Mouse (Mus musculus): ENCODE measurements at regions not wholly inside any gene's neighbourhood (a gene's known extent, or its start where the extent isn't known, plus 50 kb on each side); places are given as distances from the start of the nearest gene placed in this dataset.
"Not testable (repeated sequence)": the region's sequence is repeated elsewhere in the genome, so short reads cannot be mapped to it uniquely, and the experiment has no call there.

DNA sequence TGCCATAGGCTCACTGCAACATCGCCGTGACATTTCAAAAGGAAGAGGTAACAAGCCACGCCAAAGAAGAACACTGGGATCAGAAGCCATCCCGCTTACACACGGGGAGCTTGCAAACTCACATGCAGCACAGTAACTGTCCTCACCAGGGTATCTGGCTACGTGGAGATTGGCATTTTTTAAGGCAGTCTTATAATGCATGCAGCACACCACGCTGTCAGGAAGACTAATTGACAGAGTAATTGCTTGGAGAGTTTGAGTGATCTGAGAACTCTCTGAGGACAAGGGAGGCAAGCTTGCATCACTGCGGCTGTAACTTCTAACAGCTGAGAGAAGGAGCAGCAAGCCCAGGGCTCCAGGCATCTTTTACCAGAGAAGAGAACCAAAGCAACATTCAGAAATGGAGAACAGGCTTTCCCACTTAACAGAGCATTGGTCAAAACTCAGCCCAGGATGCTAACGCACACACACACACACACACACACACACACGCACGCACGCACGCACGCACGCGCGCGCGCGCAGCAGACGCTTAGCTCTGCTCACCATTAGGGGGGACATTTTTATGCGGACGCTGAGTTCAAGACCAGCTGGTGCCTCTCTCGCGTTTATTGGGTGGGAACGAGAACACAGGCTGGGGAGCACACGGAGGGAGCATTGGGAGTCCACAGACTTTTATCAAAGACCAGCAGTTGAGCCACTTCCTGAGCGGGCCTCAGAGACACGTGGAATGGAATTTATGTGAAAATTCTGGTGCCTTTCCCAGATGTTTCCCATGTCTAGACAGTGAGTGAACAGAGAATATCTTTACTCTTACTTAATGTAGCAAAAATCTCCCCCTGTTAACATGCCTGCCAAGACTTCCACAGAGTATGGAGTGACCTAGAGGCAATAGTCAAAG lies 66.6 kb downstream of the 1700129C05Rik start:
- ATAC-seq: no peak

- no peak for ATAC-seq
Observed at GRCm38 (mm10) chr14:59072323-59073039, 70.2 kb downstream of the 1700129C05Rik start.

DNA sequence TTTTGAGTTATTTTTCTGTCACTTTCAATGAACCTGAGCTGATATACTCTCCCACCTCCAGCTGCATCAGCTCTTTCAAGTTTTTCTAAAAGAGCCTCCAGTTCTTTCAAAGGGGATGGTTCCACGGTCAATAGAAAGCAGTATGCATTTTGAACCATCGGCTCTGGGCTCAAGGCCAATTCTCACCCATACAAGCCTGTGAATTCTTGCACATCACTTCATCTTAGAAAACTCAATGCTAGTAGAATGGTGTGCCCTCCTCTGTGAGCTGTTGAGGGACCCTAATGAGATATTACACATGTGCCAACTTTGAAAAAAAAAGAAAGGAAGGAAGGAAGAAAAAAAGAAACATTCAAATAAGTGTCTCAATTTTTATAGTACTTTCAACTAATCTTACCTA lies 72.6 kb downstream of the 1700129C05Rik start:
- ATAC-seq: no peak

DNA sequence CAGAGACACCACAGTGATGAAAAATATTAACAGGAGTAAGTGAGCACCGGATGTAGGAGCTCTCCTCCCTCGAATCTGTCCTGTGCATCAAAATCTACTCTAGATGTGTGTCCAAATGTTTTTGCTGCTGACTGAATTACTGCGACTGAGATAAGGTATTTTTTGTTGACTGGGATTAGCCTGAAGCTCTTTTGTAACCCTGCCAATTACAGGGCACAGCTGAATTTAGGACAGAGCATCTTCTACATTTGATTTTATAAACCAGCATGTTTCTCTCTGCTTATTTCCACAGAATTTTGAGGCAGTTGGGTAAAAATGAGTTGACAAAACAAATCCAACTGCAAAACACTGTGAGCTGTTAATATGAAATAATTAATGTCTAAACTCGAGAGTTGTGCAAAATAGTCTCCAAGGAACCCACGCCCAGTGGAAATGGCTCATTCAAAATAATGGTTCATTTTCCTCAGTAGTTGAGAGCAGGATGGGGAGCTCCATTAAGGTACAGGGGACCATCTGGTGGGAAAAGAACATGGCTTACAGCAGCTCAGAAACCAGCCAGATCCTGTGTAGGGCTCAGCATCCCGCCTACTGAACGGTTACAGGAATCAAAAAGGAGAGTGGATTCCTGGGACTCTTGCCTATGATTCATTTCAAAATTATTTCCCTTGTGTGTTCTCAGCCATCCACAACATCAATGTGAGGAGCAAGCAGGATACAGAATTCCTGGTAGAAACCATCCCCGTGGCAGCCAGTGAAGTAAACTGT lies 76.1 kb downstream of the 1700129C05Rik start:
- ATAC-seq: no peak

GRCm38 (mm10) chr14:59063221-59063620 lies 79.5 kb downstream of the 1700129C05Rik start:
- no peak for ATAC-seq

- no peak for ATAC-seq
Observed at GRCm38 (mm10) chr14:59056832-59057231, 85.9 kb downstream of the 1700129C05Rik start.

GRCm38 (mm10) chr14:59055283-59055682 lies 87.4 kb downstream of the 1700129C05Rik start:
- ATAC-seq: no peak

GRCm38 (mm10) chr14:59052421-59052820 lies 90.3 kb downstream of the 1700129C05Rik start:
- ATAC-seq: no peak

- peak; percentile 80 for ATAC-seq
Observed at GRCm38 (mm10) chr14:59051478-59051879, 91.2 kb downstream of the 1700129C05Rik start.

DNA sequence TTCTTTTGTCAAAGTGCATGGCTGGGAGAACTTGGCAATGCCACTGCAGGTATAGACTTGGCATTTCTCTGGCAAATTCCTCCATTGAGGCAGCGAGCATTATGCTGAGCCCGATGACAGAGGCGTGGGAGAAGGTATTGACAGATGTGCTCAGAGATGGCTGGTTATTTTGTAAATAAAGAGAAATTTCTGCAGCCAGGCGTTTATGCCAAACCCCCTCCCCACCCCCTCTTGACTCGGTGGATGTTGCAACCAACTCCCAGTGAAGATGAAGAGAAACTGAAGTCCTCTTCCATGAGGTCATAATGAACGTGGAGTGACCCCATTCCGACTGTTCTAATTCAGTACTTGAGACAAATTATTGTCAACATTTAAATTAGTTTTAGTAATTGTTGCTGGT lies 97.0 kb downstream of the 1700129C05Rik start:
- ATAC-seq: no peak

- no peak for ATAC-seq
Observed at GRCm38 (mm10) chr14:59045235-59045634, 97.5 kb downstream of the 1700129C05Rik start.

- ATAC-seq: no peak
Observed at GRCm38 (mm10) chr14:59042152-59042551, 100.5 kb downstream of the 1700129C05Rik start.

DNA sequence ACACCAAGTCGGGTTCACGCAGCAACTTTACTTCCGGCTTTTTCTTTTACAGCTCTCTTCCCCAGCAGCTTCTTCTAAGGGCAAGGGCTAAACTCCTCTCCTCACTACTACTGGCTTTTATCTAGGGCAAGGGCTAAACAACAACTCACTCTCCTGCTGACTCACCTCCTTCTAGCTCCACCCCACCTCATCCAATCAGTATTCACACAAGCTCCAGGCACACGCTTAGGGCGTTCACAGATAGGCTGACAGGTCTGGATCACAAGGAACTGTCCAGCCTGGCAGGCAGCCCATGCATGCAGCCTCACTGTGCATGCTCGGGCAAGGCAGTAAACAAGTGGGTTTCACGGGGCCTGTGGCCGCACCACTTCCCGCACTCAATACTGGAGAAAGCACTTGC lies 116.9 kb downstream of the 1700129C05Rik start:
- not testable (repeated sequence) for ATAC-seq

- ATAC-seq: no peak
Observed at GRCm38 (mm10) chr14:59009534-59009933, 133.2 kb downstream of the 1700129C05Rik start.

GRCm38 (mm10) chr14:58999106-58999778 lies 143.5 kb downstream of the 1700129C05Rik start:
- ATAC-seq: no peak

DNA sequence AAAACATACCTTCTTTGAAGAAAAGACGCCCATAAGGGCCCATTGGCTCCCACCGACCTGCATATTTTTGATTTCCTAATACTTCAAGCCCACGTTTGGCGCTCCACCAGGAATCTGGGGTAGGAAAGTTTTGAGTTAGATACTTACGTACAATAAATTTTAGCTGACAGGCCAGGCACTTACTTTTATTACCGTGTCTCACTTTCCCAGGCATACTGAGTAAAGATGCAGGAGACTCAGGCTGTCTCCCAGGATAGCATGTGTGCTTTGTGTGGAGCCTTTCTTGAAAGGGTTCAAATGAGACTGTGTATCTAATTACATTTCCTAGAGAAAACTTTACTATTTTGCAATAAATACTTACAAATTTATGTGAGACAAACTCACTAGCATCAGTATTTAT lies 147.7 kb downstream of the 1700129C05Rik start:
- no peak for ATAC-seq

DNA sequence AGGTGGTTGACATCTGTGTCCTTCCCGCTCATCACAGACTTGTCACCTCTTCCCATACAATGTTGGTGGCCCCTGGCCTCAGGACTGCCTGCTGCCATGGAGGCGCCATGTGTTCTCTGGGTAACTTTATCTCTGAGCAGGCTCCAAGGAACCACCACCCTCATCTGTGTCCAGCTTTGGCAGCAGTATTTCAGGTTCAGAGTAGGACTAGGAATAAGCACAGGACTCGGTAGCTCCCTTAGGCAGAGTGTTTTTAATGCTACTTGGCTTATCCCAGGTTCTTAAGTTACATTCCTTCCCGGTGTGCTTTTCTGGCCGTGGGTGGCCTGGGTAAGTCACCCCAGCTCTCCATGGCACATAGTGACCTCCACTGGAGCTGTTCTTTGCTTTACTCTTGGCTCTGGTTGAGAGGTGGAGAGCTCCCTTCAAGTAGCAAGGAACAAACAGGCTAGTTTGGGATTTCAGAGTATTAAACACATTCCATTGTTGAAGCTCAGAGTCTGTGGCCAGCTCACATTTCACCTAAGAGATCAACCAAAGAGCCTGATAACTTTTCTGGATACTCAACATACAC lies 153.0 kb downstream of the 1700129C05Rik start:
- no peak for ATAC-seq

- no peak for ATAC-seq
Observed at GRCm38 (mm10) chr14:58987688-58988087, 155.0 kb downstream of the 1700129C05Rik start.

GRCm38 (mm10) chr14:58985838-58986237 lies 156.9 kb downstream of the 1700129C05Rik start:
- ATAC-seq: no peak

GRCm38 (mm10) chr14:58976791-58977190 lies 165.9 kb downstream of the 1700129C05Rik start:
- ATAC-seq: no peak

DNA sequence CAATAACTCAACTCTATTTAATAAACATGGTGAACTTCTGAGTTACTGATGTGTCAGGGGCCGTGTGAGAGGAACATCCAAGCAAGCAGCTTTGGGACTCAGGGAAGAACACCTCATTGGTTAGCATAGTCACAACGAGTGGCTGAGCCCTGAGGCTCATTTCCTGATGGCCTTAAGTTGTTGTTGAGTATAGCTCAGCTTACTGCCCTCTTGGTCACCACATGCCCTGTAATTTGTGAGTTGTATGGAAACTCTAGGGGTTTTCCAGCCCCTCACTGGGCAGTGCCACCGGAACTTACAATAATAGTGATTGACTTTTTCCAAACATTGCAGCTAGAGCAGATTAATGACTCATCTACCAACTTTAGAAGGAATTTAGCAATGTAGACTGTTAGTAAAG lies 173.4 kb downstream of the 1700129C05Rik start:
- ATAC-seq: peak; percentile 46

DNA sequence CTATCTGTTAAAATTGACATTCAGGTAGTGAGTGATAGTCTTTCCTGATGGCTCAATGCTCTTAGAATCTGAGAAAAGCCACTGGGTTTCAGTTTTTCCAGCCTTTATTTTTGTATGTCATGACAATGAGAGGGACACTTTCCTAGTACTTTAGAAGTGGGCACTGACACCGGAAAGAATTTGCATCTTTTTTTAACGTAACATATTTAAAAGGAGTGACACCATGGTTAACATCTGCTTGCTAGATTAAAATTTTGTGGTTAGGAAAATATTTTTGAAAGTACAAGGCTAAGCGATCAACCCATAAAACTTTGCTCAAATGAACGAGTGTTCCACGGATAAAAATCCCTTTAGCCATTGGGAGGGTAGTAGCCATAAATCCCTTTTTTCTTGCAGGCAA lies 174.7 kb downstream of the 1700129C05Rik start:
- ATAC-seq: no peak
